ENCODE assay signal across 26 mouse cellular contexts in genomic region chr8:91317567-91318227, GRCm38 (mm10). TPM values are rescaled to one million over a fixed set of nuclear protein-coding genes. Genes with fewer than 3 reads are reported as not detected.
DNase-seq lines count a peak whose midpoint lies in the region; ATAC-seq and TF ChIP-seq lines count a peak whose summit lies in the region.
"Had no signal": no experiment of that assay in that cellular context is flagged by ENCODE, and none has a peak within 500 bp of the region (broad histone marks: within the 10 kb centered on the region; RNA-seq: fewer than 3 reads in every experiment).

No protein-coding gene starts in this region.

- peak overlapping the region; percentile 4; the same call in 1 of the 2 replicates for H3K27ac ChIP-seq in MEL (ENCODE audit: control insufficient read depth, low read depth, low read length)
- no peak overlapping the region for H3K27ac ChIP-seq in midbrain, embryonic 16.5 days (ENCODE audit: low read length)
- H3K27ac ChIP-seq in liver, postnatal 0 days (ENCODE audit: low read depth): no peak overlapping the region
- H3K27ac ChIP-seq: embryonic facial prominence, embryonic 13.5 days; embryonic facial prominence, embryonic 15.5 days; forebrain, embryonic 13.5 days had no signal

- TF ChIP-seq EP300 in MEL (IDR thresholded peaks at IDR 0.05; ENCODE audit: low read depth in 1 of 2, low read length in 2 of 2): peak in 1 of 2 experiments; percentile 53; a peak in 2 of 4 replicates
- TF ChIP-seq EP300 in liver, postnatal 0 days (IDR thresholded peaks at IDR 0.05; ENCODE audit: low read depth): no peak

- H3K9me3 ChIP-seq in megakaryocyte, embryonic 14.5 days: no peaks in the 10 kb centered on the region
- H3K9me3 ChIP-seq in MEL (replicated peaks; ENCODE audit: insufficient read depth, low read length): no peaks in the 10 kb centered on the region
- H3K9me3 ChIP-seq in midbrain, embryonic 16.5 days (replicated peaks; ENCODE audit: control insufficient read depth, low read length, poor library complexity, severe bottlenecking): no peaks in the 10 kb centered on the region
- H3K9me3 ChIP-seq in liver, postnatal 0 days (ENCODE audit: low read length): no peaks in the 10 kb centered on the region
- H3K9me3 ChIP-seq: embryonic facial prominence, embryonic 13.5 days; embryonic facial prominence, embryonic 15.5 days; forebrain, embryonic 13.5 days; G1E had no signal

- H3K79me2 ChIP-seq in MEL (ENCODE audit: control insufficient read depth, insufficient read depth, low read length, poor library complexity): peaks cover 44% of the 10 kb centered on the region

- no peak overlapping the region for H3K9ac ChIP-seq in MEL (ENCODE audit: control insufficient read depth, low read depth, low read length, poor library complexity, severe bottlenecking)
- no peak overlapping the region for H3K9ac ChIP-seq in midbrain, embryonic 16.5 days (ENCODE audit: low read depth, low read length)
- no peak overlapping the region for H3K9ac ChIP-seq in liver, postnatal 0 days (replicated peaks)
- H3K9ac ChIP-seq: embryonic facial prominence, embryonic 13.5 days; embryonic facial prominence, embryonic 15.5 days; forebrain, embryonic 13.5 days had no signal

- no peak for TF ChIP-seq CTCF in MEL (IDR thresholded peaks at IDR 0.05 in 2 of 3, conservative IDR thresholded peaks at IDR 0.05 in 1 of 3; ENCODE audit: control insufficient read depth in 1 of 3, insufficient read depth in 1 of 3, low read depth in 2 of 3, low read length in 3 of 3, poor library complexity in 1 of 3, severe bottlenecking in 1 of 3)
- TF ChIP-seq CTCF in liver, postnatal 0 days (IDR thresholded peaks at IDR 0.05; ENCODE audit: low read depth): no peak

- ATAC-seq in megakaryocyte, adult 5-6 weeks (ENCODE audit: poor library complexity, severe bottlenecking): no peak
- ATAC-seq in midbrain, embryonic 16.5 days: no peak
- no peak for ATAC-seq in liver, postnatal 0 days
- ATAC-seq: activated CD4-positive, CD25-positive, alpha-beta regulatory T cell, adult 4 months; CD4-positive, CD25-positive, alpha-beta regulatory T cell, adult 4 months; forebrain, embryonic 13.5 days; forebrain, embryonic 16.5 days; Patski had no signal

- peak; percentile 52 for DNase-seq in MEL (ENCODE audit: low read depth, low spot score)
- peak; percentile 42 for DNase-seq in c-Kit-positive CD71-positive TER-119-negative erythroid progenitor cells, embryonic 14.5 days (ENCODE audit: low read depth)
- no peak for DNase-seq in liver, postnatal 0 days
- DNase-seq: adrenal gland, adult 8-10 months; adrenal gland, postnatal 14 days; adrenal gland, postnatal 36 days; B cell, adult 2 months; cerebellum, adult 11 months; cerebellum, adult 18-20 months; cerebellum, adult 8-10 months; cerebellum, adult 9-11 months; cerebellum, postnatal 14 days; cerebellum, postnatal 36 days; embryo, embryonic 11 days had no signal

- H3K27me3 ChIP-seq in megakaryocyte, embryonic 14.5 days (replicated peaks): no peaks in the 10 kb centered on the region
- no peaks in the 10 kb centered on the region for H3K27me3 ChIP-seq in MEL (ENCODE audit: control insufficient read depth in 1 of 2, insufficient read depth in 2 of 2, low read length in 2 of 2)
- no peaks in the 10 kb centered on the region for H3K27me3 ChIP-seq in midbrain, embryonic 16.5 days (ENCODE audit: control insufficient read depth, insufficient read depth, low read depth, low read length)
- no peaks in the 10 kb centered on the region for H3K27me3 ChIP-seq in liver, postnatal 0 days (ENCODE audit: insufficient read depth, low read length)
- H3K27me3 ChIP-seq: embryonic facial prominence, embryonic 13.5 days; embryonic facial prominence, embryonic 15.5 days; forebrain, embryonic 13.5 days; Patski had no signal

- peak overlapping the region; percentile 39 for H3K4me3 ChIP-seq in megakaryocyte, embryonic 14.5 days (replicated peaks)
- H3K4me3 ChIP-seq in MEL (ENCODE audit: control insufficient read depth in 1 of 2, insufficient read depth in 1 of 2, low read depth in 2 of 2, low read length in 2 of 2): no peak overlapping the region
- H3K4me3 ChIP-seq in midbrain, embryonic 16.5 days (ENCODE audit: low read depth, low read length): no peak overlapping the region
- H3K4me3 ChIP-seq in liver, postnatal 0 days (ENCODE audit: low read depth, low read length): no peak overlapping the region
- H3K4me3 ChIP-seq: embryonic facial prominence, embryonic 13.5 days; embryonic facial prominence, embryonic 15.5 days; erythroblast, embryonic 14.5 days; forebrain, embryonic 13.5 days had no signal

- peaks cover 86% of the 10 kb centered on the region for H3K4me1 ChIP-seq in megakaryocyte, embryonic 14.5 days
- peaks cover 6 to 8% of the 10 kb centered on the region in 2 experiments; a peak in 3 of 4 replicates for H3K4me1 ChIP-seq in MEL (ENCODE audit: control insufficient read depth in 1 of 2, insufficient read depth in 2 of 2, low read length in 2 of 2)
- H3K4me1 ChIP-seq in midbrain, embryonic 16.5 days (ENCODE audit: control insufficient read depth, insufficient read depth, low read length): peaks cover 20% of the 10 kb centered on the region
- H3K4me1 ChIP-seq in liver, postnatal 0 days (ENCODE audit: insufficient read depth): peaks cover 12% of the 10 kb centered on the region

- no peak for TF ChIP-seq POLR2A in MEL (IDR thresholded peaks at IDR 0.05; ENCODE audit: control insufficient read depth in 1 of 2, insufficient read depth in 1 of 2, low read depth in 1 of 2, low read length in 2 of 2, poor library complexity in 1 of 2)

- no peak for TF ChIP-seq RAD21 in MEL (IDR thresholded peaks at IDR 0.05; ENCODE audit: low read depth, low read length)

- no peak overlapping the region for H3K4me2 ChIP-seq in midbrain, embryonic 16.5 days (ENCODE audit: low read length)
- H3K4me2 ChIP-seq in liver, postnatal 0 days (ENCODE audit: low read depth, low read length): no peak overlapping the region
- H3K4me2 ChIP-seq: embryonic facial prominence, embryonic 13.5 days; embryonic facial prominence, embryonic 15.5 days; forebrain, embryonic 13.5 days had no signal

- H3K36me3 ChIP-seq in megakaryocyte, embryonic 14.5 days (replicated peaks; ENCODE audit: low read length): peaks cover 29% of the 10 kb centered on the region
- peaks cover 0 to 24% of the 10 kb centered on the region in 2 experiments; a peak in 3 of 4 replicates for H3K36me3 ChIP-seq in MEL (ENCODE audit: control insufficient read depth in 1 of 2, insufficient read depth in 2 of 2, low read length in 2 of 2)
- H3K36me3 ChIP-seq in midbrain, embryonic 16.5 days (ENCODE audit: control insufficient read depth, insufficient read depth, low read length): no peaks in the 10 kb centered on the region
- H3K36me3 ChIP-seq in liver, postnatal 0 days (replicated peaks; ENCODE audit: insufficient read depth, low read length): no peaks in the 10 kb centered on the region

- 92% methylated on average over 5 of the region's 5 CpGs for WGBS in midbrain, embryonic 16.5 days
- WGBS in liver, postnatal 0 days (ENCODE audit: insufficient replicate concordance): 81% methylated on average over 5 of the region's 5 CpGs

TF ChIP-seq in MEL, 35 proteins besides CTCF, POLR2A, EP300 and RAD21:
- TF ChIP-seq MAFK (IDR thresholded peaks at IDR 0.05; ENCODE audit: borderline replicate concordance, low read depth, low read length) (peak; percentile 98), ETS1 (IDR thresholded peaks at IDR 0.05; ENCODE audit: low read depth, low read length) (peak; percentile 47; the same call in 1 of the 2 replicates), TAL1 (IDR thresholded peaks at IDR 0.05; ENCODE audit: low read length) (peak; percentile 30; the same call in 1 of the 2 replicates), MEF2A (IDR thresholded peaks at IDR 0.05; ENCODE audit: extremely low read depth, insufficient replicate concordance, low read depth, low read length, poor library complexity, severe bottlenecking) (no peak), HCFC1 (IDR thresholded peaks at IDR 0.05; ENCODE audit: low read depth, low read length) (no peak)

RNA-seq across cellular contexts. Expression of gene Fto, which starts 4.4 kb away (rescaled TPM):
- 1.5 and 9.5 TPM in 2 replicates for polyA plus RNA-seq in megakaryocyte, embryonic 14.5 days (2012; ENCODE audit: insufficient read depth, low replicate concordance)
- total RNA-seq in megakaryocyte, adult 5-6 weeks (2015): 28.9 and 33.6 TPM in 2 replicates
- 13.8 and 14.0 TPM in 2 replicates for total RNA-seq in megakaryocyte, adult 5-6 weeks (2017)
- total RNA-seq in MEL (2012; rRNA removed): 13.5 TPM in 2 replicates
- polyA plus RNA-seq in MEL (2012; ENCODE audit: insufficient read depth in 1 of 2, insufficient read length in 2 of 2, low read depth in 1 of 2, low replicate concordance in 2 of 2, missing spikeins in 1 of 2): 10 to 100 TPM in 1 of 2 experiments, not detected in 1; 41.1 TPM
- 171 and 177 TPM in 2 replicates for polyA plus RNA-seq in midbrain, embryonic 16.5 days (2015; fragmentation: Nextera tagmentation; extraction: Ambion mirVana)
- polyA plus RNA-seq in liver, postnatal 0 days (2015; fragmentation: Nextera tagmentation; extraction: Ambion mirVana): 10.8 and 11.0 TPM in 2 replicates

RNA-seq across cellular contexts. Expression of gene Rpgrip1l, which starts 4.6 kb away (rescaled TPM):
- polyA plus RNA-seq in megakaryocyte, embryonic 14.5 days (2012; ENCODE audit: insufficient read depth, low replicate concordance): 0.27 TPM in 1 of 2 replicates, not detected in the other
- total RNA-seq in megakaryocyte, adult 5-6 weeks (2015): 3.5 and 7.1 TPM in 2 replicates
- 3.9 TPM in 2 replicates for total RNA-seq in megakaryocyte, adult 5-6 weeks (2017)
- 2.1 and 2.9 TPM in 2 replicates for total RNA-seq in MEL (2012; rRNA removed)
- 1 to 10 TPM in 1 of 2 experiments, not detected in 1; 3.9 TPM for polyA plus RNA-seq in MEL (2012; ENCODE audit: insufficient read depth in 1 of 2, insufficient read length in 2 of 2, low read depth in 1 of 2, low replicate concordance in 2 of 2, missing spikeins in 1 of 2)
- polyA plus RNA-seq in midbrain, embryonic 16.5 days (2015; fragmentation: Nextera tagmentation; extraction: Ambion mirVana): 9.8 and 11.6 TPM in 2 replicates
- 1.0 and 1.2 TPM in 2 replicates for polyA plus RNA-seq in liver, postnatal 0 days (2015; fragmentation: Nextera tagmentation; extraction: Ambion mirVana)
